Mouse (Mus musculus) ES-E14 (cell line): ENCODE measurements at regions not wholly inside any gene's neighbourhood (a gene's known extent, or its start where the extent isn't known, plus 50 kb on each side); places are given as distances from the start of the nearest gene placed in this dataset.

Source experiments
- CHD2 ChIP-seq: IDR thresholded peaks from 2 replicates; pipeline ENCODE4 v1.6.1; 2014; ENCODE audit warnings: mild to moderate bottlenecking, low read depth, low read length, inconsistent platforms
- HCFC1 ChIP-seq: IDR thresholded peaks from 2 replicates; pipeline ENCODE4 v1.6.1; 2012; ENCODE audit warnings: low read length, inconsistent platforms, borderline replicate concordance; ENCODE audit not compliant: insufficient read depth
- MAFK ChIP-seq: IDR thresholded peaks from 2 replicates; pipeline ENCODE4 v1.6.1; 2014; ENCODE audit warnings: mild to moderate bottlenecking, low read depth, low read length, inconsistent platforms; ENCODE audit not compliant: insufficient read depth
- ZNF384 ChIP-seq: IDR thresholded peaks from 2 replicates; pipeline ENCODE4 v1.6.1; 2012; ENCODE audit warnings: low read depth, low read length, inconsistent platforms

- no peak for TF ChIP-seq HCFC1
- TF ChIP-seq MAFK, result no peak
- TF ChIP-seq ZNF384, result no peak
- no peak for TF ChIP-seq CHD2
These were observed 467.8 kb upstream of the Adamts9 start for GRCm38 (mm10) chr6:93411077-93411452.
